Mouse (Mus musculus) frontal cortex, adult 2 months (tissue): Measurements from ENCODE around the gene Cept1. TPM values are rescaled to one million over a fixed set of nuclear protein-coding genes. Genes with fewer than 3 reads are reported as not detected.

Experiments used
- DNase-seq, 2 experiments: peaks; one replicate each; pipeline ENCODE4 v3.0.0; 2022; ENCODE audit warnings: low spot score in 1 of 2; ENCODE audit errors: extremely low spot score in 1 of 2
- polyA plus RNA-seq: library from polyadenylated mRNA; depleted of rRNA; stranded (reverse); fragments of >200 nt; gene quantifications from 2 replicates; pipeline ENCODE4 v1.2.3, GENCODE M21; 2012

Gene Cept1
- polyA plus RNA-seq, 1 experiment = 32.7 TPM

DNA sequence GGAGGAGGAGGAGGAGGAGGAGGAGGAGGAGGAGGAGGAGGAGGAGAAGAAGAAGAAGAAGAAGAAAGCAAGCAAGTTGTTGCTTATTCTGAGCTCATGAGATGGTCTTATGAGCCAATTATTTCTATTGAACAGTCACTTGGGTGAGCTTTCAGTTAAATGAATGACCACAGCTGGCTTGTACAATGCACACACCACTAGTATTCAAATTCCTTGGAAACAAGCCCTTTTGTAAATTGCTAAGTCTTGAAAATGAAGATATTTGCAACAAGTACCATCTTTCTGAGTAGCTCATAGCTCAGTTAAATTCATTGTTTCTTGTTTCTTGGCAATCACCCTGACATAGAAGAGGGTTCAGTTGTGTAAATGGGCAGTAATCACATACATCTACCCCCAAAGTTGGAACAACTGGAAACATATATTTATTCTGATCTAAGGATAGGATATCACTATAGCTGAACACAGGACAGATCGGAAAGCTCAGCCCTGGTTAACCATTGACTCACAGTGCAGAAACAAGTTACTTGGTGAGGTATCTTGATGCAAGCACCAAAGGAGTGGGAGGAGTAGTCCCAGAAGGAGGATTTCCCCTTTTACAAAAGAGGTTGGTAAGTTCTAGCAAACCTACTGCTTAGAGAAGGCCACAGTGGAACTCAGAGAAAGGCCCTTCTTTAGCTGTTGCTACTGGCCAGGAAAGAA, 52.1 kb downstream of the Cept1 start:
- no peak for DNase-seq

DNA sequence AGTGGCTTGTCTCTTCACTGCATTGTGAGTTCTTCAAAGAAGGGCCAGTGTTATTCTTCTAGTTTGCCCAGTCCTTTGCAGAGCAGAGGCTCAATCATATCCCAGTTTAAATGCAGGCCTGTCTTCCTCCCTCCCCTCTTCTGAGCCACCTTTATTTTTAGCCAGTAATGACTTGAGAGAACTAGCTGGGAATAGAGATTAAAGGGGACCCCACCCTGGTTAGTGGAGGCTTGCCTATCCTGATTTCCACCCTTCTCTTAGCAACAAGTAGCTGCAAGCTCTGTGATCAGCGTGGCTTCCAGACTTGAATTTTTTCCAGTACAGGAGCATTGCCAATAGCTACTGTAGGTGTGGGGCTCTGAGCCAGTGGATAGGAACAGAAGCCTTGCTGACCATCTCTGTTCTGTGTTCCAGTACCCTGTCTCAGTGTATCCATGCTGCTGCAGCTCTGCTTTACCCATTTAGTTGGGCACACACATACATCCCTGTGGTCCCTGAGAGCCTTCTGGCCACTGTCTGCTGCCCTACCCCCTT, 53.1 kb downstream of the Cept1 start:
- DNase-seq = no peak

DNA sequence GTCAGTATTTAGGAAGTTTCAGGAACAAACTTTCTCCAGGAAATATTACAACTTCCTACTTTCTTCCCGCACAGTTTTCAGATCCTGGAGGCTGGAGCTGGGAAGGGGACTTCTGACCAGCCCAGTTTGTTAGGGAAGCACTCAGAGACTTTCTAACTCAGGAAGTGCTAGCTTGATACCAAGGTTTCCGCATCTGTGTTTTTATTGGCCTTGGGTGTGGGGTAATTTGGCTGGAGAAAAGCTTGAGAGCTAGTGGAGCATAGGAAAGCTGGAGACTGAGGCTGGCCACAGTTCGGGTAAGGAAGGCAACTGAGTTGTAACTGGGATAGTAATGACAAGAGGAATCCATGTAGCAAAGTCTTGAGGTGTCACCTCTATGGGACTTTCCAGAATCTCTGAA, 53.7 kb downstream of the Cept1 start:
- no peak for DNase-seq

DNA sequence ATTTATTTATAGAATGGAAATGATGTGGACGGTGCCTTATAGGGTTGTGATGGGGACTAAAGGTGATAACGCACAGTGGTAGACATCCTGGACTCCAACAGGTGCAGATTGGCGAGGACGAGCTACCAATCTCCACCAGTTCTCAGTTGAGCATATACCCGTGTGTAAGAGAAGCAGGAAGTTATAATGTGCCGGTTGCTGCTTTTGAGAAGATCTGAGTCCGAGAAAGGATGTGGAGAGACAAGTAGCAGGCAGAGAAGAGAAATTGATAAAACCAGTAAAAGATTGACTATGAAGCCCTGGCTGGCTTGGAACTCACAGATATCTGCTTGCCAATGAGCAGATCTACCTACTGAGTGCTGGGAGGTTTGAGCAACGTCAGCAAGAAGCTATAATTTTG, 54.4 kb downstream of the Cept1 start:
- no peak for DNase-seq

DNA sequence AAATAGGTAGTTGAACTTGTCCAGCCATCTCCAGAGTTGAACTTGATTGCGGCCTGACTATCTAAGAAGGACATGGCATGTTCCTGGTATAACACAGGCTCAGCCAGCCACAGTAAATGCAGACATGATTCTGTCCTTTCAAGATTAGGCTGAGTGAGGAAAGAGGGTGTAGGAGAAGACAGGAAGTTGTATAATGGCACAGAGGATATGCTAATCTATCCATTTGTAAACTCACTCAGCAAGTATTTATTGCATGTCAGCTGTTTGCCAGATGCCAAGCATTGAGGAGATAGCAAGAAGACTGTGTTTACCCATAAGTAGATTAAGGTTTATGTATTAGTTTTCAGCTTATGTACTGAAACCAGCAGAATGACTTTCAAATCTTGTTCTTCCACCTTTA, 54.9 kb downstream of the Cept1 start:
- no peak for DNase-seq

DNA sequence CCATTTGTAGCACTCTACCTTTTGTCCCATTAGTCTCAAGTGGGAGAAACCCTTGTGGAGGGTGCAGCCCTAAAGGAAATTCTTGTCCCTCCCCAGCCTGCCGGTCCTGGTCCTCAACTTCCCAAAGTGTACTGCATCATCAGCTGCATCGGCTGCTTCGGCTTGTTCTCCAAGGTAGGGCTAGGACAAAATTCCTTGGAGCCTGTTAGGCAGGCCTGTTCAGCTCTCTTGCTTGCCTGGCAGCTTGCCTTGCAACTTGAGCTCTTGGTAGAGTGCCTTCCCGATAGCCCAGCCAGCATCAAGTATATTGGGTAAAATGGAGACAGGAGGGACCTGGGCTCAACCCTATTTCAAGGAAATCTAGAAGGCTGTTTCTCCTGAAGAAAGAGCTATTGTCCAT, 57.4 kb downstream of the Cept1 start:
- no peak for DNase-seq

DNA sequence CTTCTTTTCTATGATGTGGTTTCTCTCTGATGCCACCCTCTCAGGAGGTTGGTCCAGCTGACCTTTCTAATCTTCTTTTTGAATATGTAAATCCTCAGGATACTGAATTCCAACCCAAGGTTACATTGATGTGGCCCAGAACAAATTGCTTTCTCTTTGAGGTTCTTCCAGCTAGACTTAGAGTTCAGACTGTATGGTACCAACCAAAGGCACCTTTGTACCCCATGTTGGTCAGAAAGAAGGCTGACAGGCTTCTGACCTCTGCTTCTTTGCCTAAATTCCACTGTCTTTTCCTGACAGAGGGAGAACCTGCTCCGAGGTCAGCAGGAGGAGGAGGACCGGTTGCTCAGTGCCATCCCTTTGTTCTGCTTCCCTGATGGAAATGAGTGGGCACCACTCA, 60.1 kb downstream of the Cept1 start:
- DNase-seq = no peak

DNA sequence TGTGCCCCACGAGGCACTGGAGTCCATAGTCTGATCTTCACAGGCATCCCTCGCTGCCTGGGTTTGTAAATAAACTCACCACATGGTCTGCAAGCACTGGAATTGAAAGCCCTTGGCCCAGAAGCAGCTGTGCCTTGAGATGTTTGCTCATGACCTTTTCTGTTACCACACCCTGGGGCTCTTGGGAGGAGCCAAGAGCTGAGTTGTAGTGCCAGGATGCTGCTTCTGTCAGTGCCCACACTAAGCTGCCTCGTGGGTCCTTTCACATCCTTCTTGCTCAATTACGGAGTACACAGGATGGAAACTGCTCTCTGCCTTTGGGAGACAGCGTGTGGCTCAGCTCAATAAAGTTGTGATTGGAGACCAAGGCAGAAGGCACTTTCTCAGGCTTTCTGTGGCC, 61.8 kb downstream of the Cept1 start:
- DNase-seq = no peak

DNA sequence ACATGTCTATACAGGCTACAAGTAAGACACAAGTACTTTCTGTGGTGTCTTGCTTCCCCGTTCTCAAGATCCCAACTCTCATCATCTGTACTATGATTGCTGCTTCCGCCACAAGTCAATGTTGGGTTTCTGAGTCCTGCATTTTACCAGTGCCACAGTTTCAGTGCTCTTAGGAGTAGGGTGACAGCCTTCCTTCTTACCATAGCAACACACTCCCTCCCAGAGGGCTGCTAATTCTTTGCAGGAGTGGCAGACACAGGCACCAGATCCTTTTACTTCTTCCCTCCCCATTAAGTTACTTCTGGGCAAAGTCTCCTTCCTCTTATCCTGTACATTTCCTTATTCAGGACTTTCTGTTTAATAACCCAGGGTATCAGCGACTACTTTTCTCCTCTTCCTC, 62.7 kb downstream of the Cept1 start:
- no peak for DNase-seq

DNA sequence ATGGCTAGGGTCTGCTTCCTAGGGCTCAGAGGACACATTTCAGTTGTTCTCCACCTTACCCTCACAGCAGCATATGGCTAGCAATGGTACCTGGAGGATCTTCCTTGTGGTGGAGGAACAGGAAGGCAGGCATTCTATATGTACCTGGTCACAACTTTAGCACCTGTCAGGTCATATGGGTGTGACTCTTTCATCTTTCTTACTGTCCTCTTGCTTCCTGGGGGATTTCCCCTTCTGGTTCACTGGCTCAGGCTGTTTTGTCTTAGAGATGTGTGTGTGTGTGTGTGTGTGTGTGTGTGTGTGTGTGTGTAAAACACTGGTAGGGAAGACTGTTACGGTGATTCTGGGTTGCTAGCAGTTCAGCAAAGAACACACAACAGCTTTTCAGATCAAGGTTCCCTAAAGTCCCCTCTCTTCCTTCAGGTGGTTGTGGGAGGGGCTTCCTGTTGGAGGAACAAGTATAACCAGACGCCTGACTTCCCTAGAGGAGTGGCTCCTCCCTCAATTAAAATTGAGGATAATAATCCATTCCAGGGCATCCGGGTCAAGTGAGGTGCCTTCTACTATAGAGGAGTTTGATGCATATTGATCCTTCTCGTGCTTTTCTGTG, 63.7 kb downstream of the Cept1 start:
- DNase-seq = no peak

DNA sequence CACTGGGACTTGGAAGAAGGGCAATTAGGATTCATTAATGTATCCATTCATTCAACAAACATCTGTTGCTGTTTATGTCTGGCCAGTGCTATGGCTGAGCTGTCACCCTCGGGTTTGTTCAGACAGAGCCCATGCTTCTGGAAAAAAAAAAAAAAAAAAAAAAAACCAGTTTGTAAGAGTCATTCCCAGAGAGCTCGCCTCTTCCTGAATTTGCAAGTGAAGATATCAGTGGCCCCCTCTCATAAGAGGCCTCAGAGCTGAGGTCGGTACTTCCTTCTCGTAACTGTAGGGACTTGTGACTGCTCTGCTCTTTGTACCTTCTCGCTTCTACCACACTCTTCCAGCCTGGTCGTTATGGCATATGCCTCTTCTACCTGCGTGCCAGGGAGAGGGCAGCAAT, 64.3 kb downstream of the Cept1 start:
- no peak for DNase-seq

DNA sequence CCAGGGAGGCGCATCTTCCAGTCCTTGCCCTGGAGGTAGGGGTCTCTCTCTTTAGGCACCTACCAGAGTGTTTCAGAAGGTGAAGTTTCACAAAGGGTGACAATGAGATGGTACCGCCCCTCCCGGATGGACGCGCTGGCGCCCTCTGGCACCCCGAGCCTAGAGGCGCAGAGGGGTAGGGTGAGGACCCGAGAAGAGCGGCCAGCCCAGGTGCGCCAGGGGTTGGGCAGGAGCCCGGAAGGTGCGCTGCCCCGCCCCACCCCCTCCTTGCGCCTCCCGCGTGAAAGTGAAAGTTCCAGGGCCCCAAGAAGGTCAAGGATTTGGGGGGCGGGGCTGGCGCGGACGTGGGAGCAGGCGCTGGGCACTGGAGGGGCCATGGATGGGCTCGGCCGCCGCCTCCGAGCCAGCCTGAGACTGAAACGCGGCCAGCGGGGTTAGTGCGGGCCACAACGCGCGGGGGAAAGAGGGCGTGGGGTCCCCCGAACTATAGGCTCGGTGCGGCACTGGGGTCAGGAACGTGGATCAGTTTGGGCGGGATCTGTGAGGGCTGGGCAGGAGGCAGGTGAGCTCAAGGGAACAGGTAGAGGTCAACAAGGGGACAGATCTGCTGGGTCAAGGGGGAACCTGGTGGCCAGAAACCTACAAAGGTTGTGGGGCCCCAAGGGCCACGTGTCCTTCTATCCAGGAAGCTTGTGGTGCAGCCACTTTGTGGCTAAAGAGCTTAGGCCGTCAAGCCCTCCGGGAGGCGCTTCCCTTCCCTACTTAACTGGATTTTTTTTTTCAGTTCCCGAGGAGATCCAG, 65.1 kb downstream of the Cept1 start, which contains the start of gene Dennd2d:
TSS of gene Dennd2d (plus strand) at position 125 of the 801 bp plus-strand sequence.
- DNase-seq = no peak

DNA sequence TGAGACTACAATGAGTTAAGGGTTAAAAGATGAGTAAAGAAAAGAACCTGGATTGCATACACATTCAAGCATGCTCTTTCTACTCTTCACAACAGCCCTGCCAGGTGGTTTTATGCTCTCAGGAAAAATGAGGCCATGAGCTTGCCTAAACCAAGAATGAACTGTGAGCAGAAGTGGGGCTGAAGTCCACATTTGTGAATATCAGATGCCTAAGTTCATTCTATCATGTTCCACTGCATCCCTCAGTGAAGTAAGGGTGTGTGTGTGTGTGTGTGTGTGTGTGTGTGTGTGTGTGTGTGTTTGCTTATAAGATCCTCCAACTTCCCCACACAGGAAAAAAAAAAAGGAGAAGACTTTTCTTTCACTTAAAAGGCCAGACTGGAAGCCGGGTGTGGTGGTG, 70.7 kb downstream of the Cept1 start:
- no peak for DNase-seq

DNA sequence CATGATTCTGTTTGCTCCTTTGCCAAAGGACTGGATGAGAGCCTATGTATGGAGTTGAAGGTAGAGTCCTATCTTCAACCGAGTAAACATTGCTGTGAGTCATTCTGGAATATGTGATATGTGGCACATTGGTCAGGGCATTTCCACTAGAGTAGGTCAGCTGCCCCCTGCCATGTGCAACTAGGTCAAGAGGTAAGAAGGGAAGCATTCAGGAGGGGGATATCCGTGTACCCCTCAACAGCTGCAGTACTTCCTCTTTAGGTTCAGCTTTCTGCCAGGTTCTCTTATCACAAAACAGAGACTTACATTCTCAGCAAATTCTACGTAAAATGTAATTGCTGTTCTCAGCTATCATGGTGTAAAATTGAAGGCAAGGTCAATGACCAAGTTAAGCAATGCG, 73.4 kb downstream of the Cept1 start:
- DNase-seq = no peak

DNA sequence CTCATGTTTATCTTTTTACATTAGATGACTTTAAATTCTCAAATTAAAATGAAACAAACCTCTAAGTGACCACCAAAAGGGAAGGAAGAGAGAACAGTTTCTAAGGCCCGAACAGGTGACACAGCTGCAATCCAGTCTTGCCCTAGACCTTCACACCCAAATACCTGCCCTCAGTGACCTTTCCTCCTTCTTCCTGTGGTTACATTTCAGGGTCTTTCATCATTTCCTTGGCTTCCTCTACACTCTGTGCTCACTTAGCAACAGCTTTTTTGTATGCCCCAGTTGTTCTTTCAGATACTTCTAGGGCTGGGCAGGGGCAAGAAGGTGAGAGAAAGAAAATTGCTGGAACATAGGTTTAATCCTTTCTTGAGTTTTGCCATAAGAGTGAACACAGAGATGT, 82.9 kb downstream of the Cept1 start:
- DNase-seq = no peak

DNA sequence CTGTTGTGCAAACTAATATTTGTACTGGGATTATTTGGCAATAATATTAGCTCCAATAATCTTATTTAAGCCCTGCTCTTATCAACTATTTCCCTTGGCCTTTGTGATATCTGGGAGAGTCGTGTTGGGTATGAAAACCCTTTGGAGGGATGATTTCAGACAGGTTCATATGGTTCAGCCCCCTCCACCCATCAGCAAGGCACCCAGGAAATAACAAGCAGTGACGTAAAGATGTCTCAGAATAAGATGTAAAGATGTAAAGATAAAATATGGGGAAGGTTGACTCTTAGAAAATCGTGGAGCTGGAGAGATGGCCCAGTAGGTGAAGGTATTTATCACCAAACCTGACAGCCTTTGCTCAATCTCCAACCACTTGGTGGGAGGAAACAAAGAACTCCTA, 85.1 kb downstream of the Cept1 start:
- no peak for DNase-seq

DNA sequence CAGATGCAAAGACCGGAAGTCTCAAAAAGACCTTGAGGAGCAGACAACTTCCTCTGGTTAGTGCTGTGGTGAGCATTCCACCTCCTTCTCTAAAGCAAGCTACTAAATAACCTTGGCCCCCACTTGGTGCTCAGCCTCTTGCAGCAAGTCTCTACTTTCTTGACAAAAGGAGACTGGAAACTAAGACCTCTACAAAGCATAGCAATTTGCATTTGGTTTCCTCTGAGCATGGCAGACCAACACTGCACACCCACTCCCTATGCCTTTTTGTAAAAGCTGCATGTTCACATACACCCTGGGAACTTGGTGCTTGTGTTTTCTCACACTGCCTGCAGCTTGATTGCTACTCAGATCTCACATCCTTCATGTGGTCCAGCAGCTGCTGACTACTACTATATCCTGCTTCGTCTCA, 85.5 kb downstream of the Cept1 start:
- no peak for DNase-seq

DNA sequence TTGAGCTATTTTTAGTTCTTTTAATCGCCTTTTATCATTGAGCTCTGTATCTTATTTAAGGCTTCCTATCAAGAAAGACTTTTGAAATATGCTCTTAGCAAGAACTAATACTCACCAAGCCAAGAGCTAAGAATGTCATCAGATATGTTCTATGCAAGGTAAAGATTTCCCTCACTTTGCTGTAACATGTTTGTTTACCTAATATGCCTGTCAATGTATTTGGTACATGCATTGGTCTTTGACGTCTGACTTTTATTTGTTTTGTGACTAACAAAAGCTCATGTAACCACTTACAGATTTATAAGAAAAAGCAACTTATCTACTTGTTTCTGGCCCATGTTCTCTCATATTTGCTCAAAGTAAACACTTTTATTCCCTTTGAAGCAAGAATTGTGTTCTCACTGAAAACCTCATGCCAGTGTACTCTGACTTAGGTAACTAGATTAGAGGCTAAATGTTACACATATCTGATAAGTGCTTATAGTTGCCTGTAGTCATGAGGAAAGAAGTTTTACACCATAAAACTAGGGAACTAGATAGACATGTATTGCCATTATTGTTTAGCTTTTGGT, 90.2 kb downstream of the Cept1 start:
- DNase-seq = no peak

DNA sequence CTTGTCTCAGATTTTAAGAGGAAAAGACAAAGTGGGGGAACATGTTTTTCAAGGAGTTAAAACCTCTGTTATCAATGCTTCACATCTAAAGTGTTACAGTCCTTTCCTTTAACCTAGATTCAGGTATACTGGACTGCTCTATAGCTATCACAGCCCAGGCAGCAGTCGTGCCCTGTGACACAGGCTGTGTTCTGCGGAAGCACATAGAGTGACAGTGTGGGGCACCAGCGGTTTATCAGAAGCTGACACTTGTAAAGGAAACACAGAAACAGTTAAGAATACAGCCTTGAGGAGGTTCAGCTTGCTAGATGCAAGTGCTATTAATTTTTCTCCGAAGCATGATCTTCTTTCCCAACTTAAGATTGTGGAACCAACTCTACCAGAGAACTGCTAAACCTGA, 95.0 kb downstream of the Cept1 start:
- DNase-seq = no peak
